Mouse (Mus musculus) heart, postnatal 10 days (tissue): ENCODE measurements around the gene Taf12. TPM values are rescaled to one million over a fixed set of nuclear protein-coding genes. Genes with fewer than 3 reads are reported as not detected.

Experiments used
- DNase-seq, 2 experiments: peaks; one replicate each; pipeline ENCODE4 v3.0.0; 2021
- intact Hi-C: fragments of 180-260 bp; cut with DNase I; formaldehyde crosslinking; loops from one replicate; pipeline ENCODE4 v1.15.1; 2025
- total RNA-seq, 2 experiments: library from RNA; stranded (reverse); gene quantifications; 2 replicates each; pipeline ENCODE4 v1.2.3; 2021

Taf12 gene
- total RNA-seq, 2 experiments from 2014 or later: 21.8 to 28.0 TPM

- intact Hi-C loops: loop anchor here (2.0 kb wide), 2 partner anchors 20 to 34 kb away; partner anchors contain the start of genes Taf12 and Trnau1ap
- DNase-seq: peak; percentile 94 to 95
Observed at GRCm38 (mm10) chr4:132308437-132309139, 34.4 kb downstream of the Taf12 start.

GRCm38 (mm10) chr4:132309140-132309848 is 35.1 kb downstream of the Taf12 start:
- peak; percentile 22 to 36 for DNase-seq
- intact Hi-C loops: loop anchor here (2.0 kb wide), 2 partner anchors 20 to 34 kb away; partner anchors contain the start of genes Taf12 and Trnau1ap

GRCm38 (mm10) chr4:132309849-132310472 is 35.8 kb downstream of the Taf12 start:
- intact Hi-C loops: loop anchor here (2.0 kb wide), 2 partner anchors 19 to 35 kb away; partner anchors contain the start of genes Taf12 and Trnau1ap
- peak; percentile 48 to 62 for DNase-seq

- intact Hi-C loops: no loop called here
- no peak for DNase-seq
Observed at GRCm38 (mm10) chr4:132311209-132311608, 37.0 kb downstream of the Taf12 start.

GRCm38 (mm10) chr4:132311801-132312200 is 37.6 kb downstream of the Taf12 start:
- intact Hi-C loops: no loop called here
- DNase-seq: no peak

- intact Hi-C loops: no loop called here
- no peak for DNase-seq
Observed at GRCm38 (mm10) chr4:132312627-132313026, 38.5 kb downstream of the Taf12 start.

- DNase-seq: no peak
Observed at GRCm38 (mm10) chr4:132315711-132316110, 41.5 kb downstream of the Taf12 start.

GRCm38 (mm10) chr4:132326481-132326880 is 52.3 kb downstream of the Taf12 start:
- intact Hi-C loops: no loop called here
- DNase-seq: no peak

More at GRCm38 (mm10) chr4:132315711-132316110, 41.5 kb downstream of the Taf12 start:
- intact Hi-C loops: no loop called here

GRCm38 (mm10) chr4:132328391-132328982 is 54.3 kb downstream of the Taf12 start:
- DNase-seq: no peak
- intact Hi-C loops: loop anchor here (2.0 kb wide), 1 partner anchor 20 kb away; no protein-coding TSS in a partner anchor

GRCm38 (mm10) chr4:132329115-132329834 is 55.1 kb downstream of the Taf12 start, which contains the start of gene Trnau1ap:
Trnau1ap (minus strand) TSS chr4:132329538.
- DNase-seq: peak; percentile 91 to 92
- intact Hi-C loops: loop anchor here (2.0 kb wide), 1 partner anchor 20 kb away; no protein-coding TSS in a partner anchor

GRCm38 (mm10) chr4:132329835-132330354 is 55.7 kb downstream of the Taf12 start:
- intact Hi-C loops: loop anchor here (2.0 kb wide), 1 partner anchor 21 kb away; no protein-coding TSS in a partner anchor
- DNase-seq: no peak

- intact Hi-C loops: no loop called here
Observed at GRCm38 (mm10) chr4:132331960-132332359, 57.8 kb downstream of the Taf12 start.

GRCm38 (mm10) chr4:132332880-132333279 is 58.7 kb downstream of the Taf12 start:
- no peak for DNase-seq
- intact Hi-C loops: no loop called here

More at GRCm38 (mm10) chr4:132331960-132332359, 57.8 kb downstream of the Taf12 start:
- no peak for DNase-seq

- peak; percentile 83 to 86 for DNase-seq
- intact Hi-C loops: no loop called here
Observed at GRCm38 (mm10) chr4:132338943-132339342, 64.8 kb downstream of the Taf12 start.

- DNase-seq: no peak
- intact Hi-C loops: no loop called here
Observed at GRCm38 (mm10) chr4:132341451-132341850, 67.3 kb downstream of the Taf12 start.

- peak in 1 of 2 experiments; percentile 24 for DNase-seq
- intact Hi-C loops: loop anchor here (1.0 to 5.0 kb wide), 4 partner anchors 51 to 257 kb away; partner anchors contain the start of gene Taf12
Observed at GRCm38 (mm10) chr4:132344403-132345134, 70.4 kb downstream of the Taf12 start.
